Mouse (Mus musculus) stomach, embryonic 14.5 days (tissue): ENCODE data around the gene Eif3i. TPM values are rescaled to one million over a fixed set of nuclear protein-coding genes. Genes with fewer than 3 reads are reported as not detected.

Experiments
- ATAC-seq: fragments of 200-750 bp; cut with Nextera tagmentation; 2 replicates; pipeline ENCODE4 v1.8.0; 2017; ENCODE audit warnings: low read depth, moderate TSS enrichment; ENCODE audit not compliant: insufficient number of reproducible peaks, insufficient read depth, low FRiP score
- H3K27ac ChIP-seq: fragments of 300-500 bp; sonication (generic); 2 replicates; pipeline ENCODE4 v1.5.1; 2014; ENCODE audit warnings: mild to moderate bottlenecking, low read length, moderate library complexity, mixed read lengths
- H3K27me3 ChIP-seq: fragments of 300-500 bp; sonication (generic); 2 replicates; pipeline ENCODE4 v1.6.1; 2014; ENCODE audit warnings: low read length, control low read depth, mixed read lengths; ENCODE audit not compliant: control insufficient read depth, insufficient read depth
- H3K36me3 ChIP-seq: fragments of 300-500 bp; sonication (generic); 2 replicates; pipeline ENCODE4 v1.6.1; 2014; ENCODE audit warnings: mild to moderate bottlenecking, control low read depth, low read length, moderate library complexity, mixed read lengths; ENCODE audit not compliant: control insufficient read depth, insufficient read depth
- H3K4me1 ChIP-seq: fragments of 300-500 bp; sonication (generic); 2 replicates; pipeline ENCODE4 v1.6.1; 2014; ENCODE audit warnings: low read length, control low read depth, mixed read lengths; ENCODE audit not compliant: control insufficient read depth, insufficient read depth
- H3K4me2 ChIP-seq: fragments of 300-500 bp; sonication (generic); replicated peaks from 2 replicates; pipeline ENCODE4 v1.6.1; 2014; ENCODE audit warnings: low read depth, low read length, control low read depth
- H3K4me3 ChIP-seq: fragments of 300-500 bp; sonication (generic); 2 replicates; pipeline ENCODE4 v1.5.1; 2014; ENCODE audit warnings: low read depth, low read length, control low read depth
- H3K9ac ChIP-seq: fragments of 300-500 bp; sonication (generic); replicated peaks from 2 replicates; pipeline ENCODE4 v1.6.1; 2014; ENCODE audit warnings: low read depth, mild to moderate bottlenecking, control low read depth, low read length, moderate library complexity, mixed read lengths
- H3K9me3 ChIP-seq: fragments of 300-500 bp; sonication (generic); 2 replicates; pipeline ENCODE4 v1.6.1; 2016; ENCODE audit warnings: low read depth, low read length, control low read depth; ENCODE audit not compliant: control insufficient read depth
- WGBS: fragments of 180-500 bp; shearing (Covaris S2); extraction: QIAGEN DNeasy Blood & Tissue Kit; methylation state at CpG from one replicate; pipeline ENCODE4 v1.1.7; 2014; 5-methylcytosine and 5-hydroxymethylcytosine counted together
- polyA plus RNA-seq: library from polyadenylated mRNA; unstranded; fragments of >200 nt; fragmentation: Nextera tagmentation; extraction: Ambion mirVana; gene quantifications from 2 replicates; pipeline ENCODE4 v1.2.1, GENCODE M21; 2014

The Eif3i gene
- polyA plus RNA-seq, 1 experiment from 2014 or later, result 316 TPM

- Histone ChIP-seq H3K9ac (no peak overlapping the region), H3K27ac (no peak overlapping the region), H3K4me3 (no peak overlapping the region), H3K4me2 (no peak overlapping the region; the same call in 1 of the 2 replicates), H3K4me1 (0 out of 2 replicates have a peak, but pooled peaks cover 5% of the 10 kb centered on the region), H3K27me3 (no peaks in the 10 kb centered on the region), H3K36me3 (no peaks in the 10 kb centered on the region), H3K9me3 (no peaks in the 10 kb centered on the region)
- 77% methylated on average over 9 of the region's 9 CpGs for WGBS
- no peak for ATAC-seq
These were observed 14.7 kb downstream of the Eif3i start for GRCm38 (mm10) chr4:129585773-129586172.

- Histone ChIP-seq H3K27me3 (no peaks in the 10 kb centered on the region), H3K9me3 (no peaks in the 10 kb centered on the region), H3K4me1 (0 out of 2 replicates have a peak, but pooled peaks cover 5% of the 10 kb centered on the region), H3K27ac (peak overlapping the region; percentile 55), H3K36me3 (no peaks in the 10 kb centered on the region), H3K9ac (peak overlapping the region; percentile 28), H3K4me3 (peak overlapping the region; percentile 36), H3K4me2 (peak overlapping the region; percentile 52)
- 2% methylated on average over 36 of the region's 36 CpGs for WGBS
- ATAC-seq, result peak; percentile 83
These were observed 15.4 kb downstream of the Eif3i start for GRCm38 (mm10) chr4:129584884-129585608.

GRCm38 (mm10) chr4:129584370-129584769, 16.1 kb downstream of the Eif3i start:
- peak overlapping the region; percentile 52 for H3K4me2 ChIP-seq
- no peak for ATAC-seq
- H3K9ac ChIP-seq, result 0 out of 2 replicates have a peak overlapping the region, but pooled peaks have one; percentile 28
- H3K9me3 ChIP-seq, result no peaks in the 10 kb centered on the region
- H3K4me3 ChIP-seq, result peak overlapping the region; percentile 36
- no peaks in the 10 kb centered on the region for H3K36me3 ChIP-seq
- 0 out of 2 replicates have a peak, but pooled peaks cover 5% of the 10 kb centered on the region for H3K4me1 ChIP-seq
- 71% methylated on average over 1 of the region's 1 CpGs for WGBS
- no peaks in the 10 kb centered on the region for H3K27me3 ChIP-seq
- peak overlapping the region; percentile 55 for H3K27ac ChIP-seq

- WGBS, result 95% methylated on average over 1 of the region's 1 CpGs
- ATAC-seq, result no peak
These were observed 18.2 kb downstream of the Eif3i start for GRCm38 (mm10) chr4:129582251-129582650.

GRCm38 (mm10) chr4:129580347-129580746, 20.1 kb downstream of the Eif3i start:
- Histone ChIP-seq H3K27me3 (no peaks in the 10 kb centered on the region), H3K27ac (no peak overlapping the region), H3K9ac (no peak overlapping the region), H3K36me3 (no peaks in the 10 kb centered on the region), H3K4me3 (no peak overlapping the region), H3K4me2 (no peak overlapping the region), H3K4me1 (0 out of 2 replicates have a peak, but pooled peaks cover 7% of the 10 kb centered on the region), H3K9me3 (no peaks in the 10 kb centered on the region)
- no peak for ATAC-seq
- 66% methylated on average over 7 of the region's 7 CpGs for WGBS

More at GRCm38 (mm10) chr4:129582251-129582650, 18.2 kb downstream of the Eif3i start:
- Histone ChIP-seq H3K9me3 (no peaks in the 10 kb centered on the region), H3K27ac (no peak overlapping the region), H3K27me3 (no peaks in the 10 kb centered on the region), H3K4me2 (no peak overlapping the region), H3K4me3 (no peak overlapping the region), H3K36me3 (no peaks in the 10 kb centered on the region), H3K9ac (no peak overlapping the region), H3K4me1 (0 out of 2 replicates have a peak, but pooled peaks cover 5% of the 10 kb centered on the region)

GRCm38 (mm10) chr4:129578466-129578865, 22.0 kb downstream of the Eif3i start, which contains the start of gene Fam167b:
Fam167b (minus strand) TSS chr4:129578549.
- no peak within 1 kb of the TSS for H3K4me3 ChIP-seq
- no peaks in the 10 kb centered on the region for H3K27me3 ChIP-seq
- WGBS, result 84% methylated on average over 5 of the region's 5 CpGs
- H3K36me3 ChIP-seq, result no peaks in the 10 kb centered on the region
- no peak for ATAC-seq
- H3K9me3 ChIP-seq, result no peaks in the 10 kb centered on the region
- 0 out of 2 replicates have a peak, but pooled peaks cover 6% of the 10 kb centered on the region for H3K4me1 ChIP-seq
- no peak within 1 kb of the TSS for H3K4me2 ChIP-seq
- no peak within 1 kb of the TSS for H3K9ac ChIP-seq
- no peak within 1 kb of the TSS for H3K27ac ChIP-seq

GRCm38 (mm10) chr4:129577688-129578087, 22.8 kb downstream of the Eif3i start:
- Histone ChIP-seq H3K4me2 (no peak overlapping the region), H3K9ac (no peak overlapping the region), H3K4me1 (0 out of 2 replicates have a peak, but pooled peaks cover 6% of the 10 kb centered on the region), H3K36me3 (no peaks in the 10 kb centered on the region), H3K27me3 (no peaks in the 10 kb centered on the region), H3K27ac (no peak overlapping the region), H3K9me3 (no peaks in the 10 kb centered on the region), H3K4me3 (no peak overlapping the region)
- WGBS, result 77% methylated on average over 7 of the region's 7 CpGs
- ATAC-seq, result no peak

- no peak overlapping the region for H3K4me2 ChIP-seq
- 0 out of 2 replicates have a peak, but pooled peaks cover 6% of the 10 kb centered on the region for H3K4me1 ChIP-seq
- no peak overlapping the region for H3K4me3 ChIP-seq
- H3K36me3 ChIP-seq, result no peaks in the 10 kb centered on the region
- no peak overlapping the region for H3K9ac ChIP-seq
- no peak overlapping the region for H3K27ac ChIP-seq
- H3K9me3 ChIP-seq, result no peaks in the 10 kb centered on the region
- 39% methylated on average over 21 of the region's 21 CpGs for WGBS
- no peaks in the 10 kb centered on the region for H3K27me3 ChIP-seq
- no peak; the same call in 1 of the 2 replicates for ATAC-seq
These were observed 23.5 kb downstream of the Eif3i start for GRCm38 (mm10) chr4:129576863-129577491.
